Mouse (Mus musculus): Measurements from ENCODE around the gene Dao. TPM values are rescaled to one million over a fixed set of nuclear protein-coding genes. Genes with fewer than 3 reads are reported as not detected.
A peak's percentile ranks its signal among the peaks of the same experiment; 100 is the strongest.

Dao gene
- total and polyA plus RNA-seq, 2 experiments from 2014 or later = not detected

- H3K36me3 ChIP-seq (replicated peaks; ENCODE audit: control insufficient read depth, insufficient read depth, low read length) = peaks cover 11% of the 10 kb centered on the region; the same call in 1 of the 2 replicates
- 89% methylated on average over 5 of the region's 5 CpGs for WGBS
- no peak overlapping the region for H3K27ac ChIP-seq (ENCODE audit: low read depth)
- H3K9ac ChIP-seq (replicated peaks; ENCODE audit: low read depth, low read length) = no peak overlapping the region
- ATAC-seq (ENCODE audit: insufficient read depth, low read depth) (no peak), DNase-seq (ENCODE audit: low spot score) (no peak)
- peaks cover 29% of the 10 kb centered on the region for H3K4me1 ChIP-seq (ENCODE audit: control insufficient read depth, insufficient read depth)
- TF ChIP-seq CTCF (IDR thresholded peaks at IDR 0.05; ENCODE audit: low read depth) = no peak
- TF ChIP-seq EP300 (IDR thresholded peaks at IDR 0.05; ENCODE audit: low read depth) = no peak
- no peaks in the 10 kb centered on the region for H3K9me3 ChIP-seq (replicated peaks; ENCODE audit: control insufficient read depth, low read length)
- H3K27me3 ChIP-seq (ENCODE audit: control insufficient read depth, insufficient read depth, low read length) = no peaks in the 10 kb centered on the region
- no peak overlapping the region for H3K4me2 ChIP-seq (ENCODE audit: low read depth, low read length)
- no peak overlapping the region for H3K4me3 ChIP-seq (ENCODE audit: low read depth, low read length)
These were observed 12.9 kb upstream of the Dao start for GRCm38 (mm10) chr5:113990593-113990992.

DNA sequence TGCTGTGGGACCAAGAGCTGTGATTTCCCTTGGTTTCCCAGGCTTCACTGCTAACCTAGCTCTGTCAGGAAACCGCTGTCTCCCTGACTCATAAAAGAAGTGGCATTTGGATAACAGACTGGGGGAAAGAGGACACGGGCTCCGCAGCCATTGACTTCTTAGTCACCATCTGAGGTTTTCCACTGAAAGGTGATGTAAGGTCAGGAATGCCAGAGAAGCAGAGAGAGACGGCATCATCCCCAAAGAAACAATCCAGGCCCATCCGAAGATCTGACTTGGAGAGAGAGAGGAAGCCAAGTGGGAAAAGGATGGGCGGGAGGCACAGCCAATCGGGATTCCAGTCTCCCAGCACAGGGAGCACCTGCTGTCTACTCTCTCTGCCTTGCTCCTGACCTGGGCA is 12.4 kb upstream of the Dao start:
- TF ChIP-seq EP300 (IDR thresholded peaks at IDR 0.05; ENCODE audit: low read depth) (no peak), CTCF (IDR thresholded peaks at IDR 0.05; ENCODE audit: low read depth) (no peak)
- Histone ChIP-seq H3K4me2 (ENCODE audit: low read depth, low read length) (no peak overlapping the region), H3K4me1 (ENCODE audit: control insufficient read depth, insufficient read depth) (peaks cover 23% of the 10 kb centered on the region), H3K9me3 (replicated peaks; ENCODE audit: control insufficient read depth, low read length) (no peaks in the 10 kb centered on the region), H3K36me3 (replicated peaks; ENCODE audit: control insufficient read depth, insufficient read depth, low read length) (peaks cover 11% of the 10 kb centered on the region; the same call in 1 of the 2 replicates), H3K9ac (replicated peaks; ENCODE audit: low read depth, low read length) (no peak overlapping the region), H3K4me3 (ENCODE audit: low read depth, low read length) (no peak overlapping the region), H3K27ac (ENCODE audit: low read depth) (no peak overlapping the region), H3K27me3 (ENCODE audit: control insufficient read depth, insufficient read depth, low read length) (no peaks in the 10 kb centered on the region)
- WGBS = 56% methylated on average over 7 of the region's 7 CpGs
- DNase-seq (ENCODE audit: low spot score) = no peak
- no peak for ATAC-seq (ENCODE audit: insufficient read depth, low read depth)

- 17% methylated on average over 12 of the region's 12 CpGs for WGBS
- peak overlapping the region; percentile 93 for H3K27ac ChIP-seq (ENCODE audit: low read depth)
- TF ChIP-seq CTCF (IDR thresholded peaks at IDR 0.05; ENCODE audit: low read depth) (no peak), EP300 (IDR thresholded peaks at IDR 0.05; ENCODE audit: low read depth) (no peak)
- peak overlapping the region; percentile 94 for H3K4me2 ChIP-seq (ENCODE audit: low read depth, low read length)
- H3K27me3 ChIP-seq (ENCODE audit: control insufficient read depth, insufficient read depth, low read length) = no peaks in the 10 kb centered on the region
- DNase-seq (ENCODE audit: low spot score) (peak; percentile 31), ATAC-seq (ENCODE audit: insufficient read depth, low read depth) (no peak)
- peak overlapping the region; percentile 73 for H3K9ac ChIP-seq (replicated peaks; ENCODE audit: low read depth, low read length)
- peak overlapping the region; percentile 81 for H3K4me3 ChIP-seq (ENCODE audit: low read depth, low read length)
- H3K36me3 ChIP-seq (replicated peaks; ENCODE audit: control insufficient read depth, insufficient read depth, low read length) = peaks cover 11% of the 10 kb centered on the region; the same call in 1 of the 2 replicates
- H3K9me3 ChIP-seq (replicated peaks; ENCODE audit: control insufficient read depth, low read length) = no peaks in the 10 kb centered on the region
- peaks cover 16% of the 10 kb centered on the region for H3K4me1 ChIP-seq (ENCODE audit: control insufficient read depth, insufficient read depth)
These were observed 11.1 kb upstream of the Dao start for GRCm38 (mm10) chr5:113992339-113992831.

DNA sequence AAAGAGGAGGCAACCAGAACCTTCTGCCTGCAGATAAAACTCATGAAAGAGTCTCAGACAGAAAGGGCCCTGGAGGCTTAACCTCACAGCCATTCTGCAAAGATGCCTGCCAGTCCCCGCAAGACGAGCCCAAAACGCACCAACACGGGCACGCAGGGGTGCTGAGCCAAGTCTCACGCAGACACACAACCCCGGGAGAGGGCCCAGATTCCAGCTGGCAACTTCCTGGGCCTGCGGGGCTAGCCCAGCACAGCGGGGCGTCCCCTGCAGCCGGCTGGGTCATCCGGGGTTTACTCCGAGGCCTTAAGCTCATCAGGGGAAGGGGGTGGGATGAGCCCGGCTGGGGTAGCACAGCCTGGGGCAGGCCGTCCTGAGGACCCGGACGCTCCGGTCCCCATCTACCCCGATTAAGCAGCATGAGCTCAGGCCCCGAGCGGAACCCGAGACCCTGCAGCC is 10.4 kb upstream of the Dao start:
- H3K36me3 ChIP-seq (replicated peaks; ENCODE audit: control insufficient read depth, insufficient read depth, low read length) = peaks cover 11% of the 10 kb centered on the region; the same call in 1 of the 2 replicates
- H3K9ac ChIP-seq (replicated peaks; ENCODE audit: low read depth, low read length) = peak overlapping the region; percentile 73
- peak overlapping the region; percentile 93 for H3K27ac ChIP-seq (ENCODE audit: low read depth)
- DNase-seq (ENCODE audit: low spot score) (peak; percentile 10), ATAC-seq (ENCODE audit: insufficient read depth, low read depth) (peak; percentile 63)
- no peak for TF ChIP-seq CTCF (IDR thresholded peaks at IDR 0.05; ENCODE audit: low read depth)
- TF ChIP-seq EP300 (IDR thresholded peaks at IDR 0.05; ENCODE audit: low read depth) = no peak
- H3K27me3 ChIP-seq (ENCODE audit: control insufficient read depth, insufficient read depth, low read length) = no peaks in the 10 kb centered on the region
- H3K4me2 ChIP-seq (ENCODE audit: low read depth, low read length) = peak overlapping the region; percentile 94
- H3K9me3 ChIP-seq (replicated peaks; ENCODE audit: control insufficient read depth, low read length) = no peaks in the 10 kb centered on the region
- 0% methylated on average over 22 of the region's 22 CpGs for WGBS
- peak overlapping the region; percentile 81 for H3K4me3 ChIP-seq (ENCODE audit: low read depth, low read length)
- H3K4me1 ChIP-seq (ENCODE audit: control insufficient read depth, insufficient read depth) = peaks cover 16% of the 10 kb centered on the region

- Histone ChIP-seq H3K4me2 (ENCODE audit: low read depth, low read length) (peak within 1 kb of the TSS; percentile 94), H3K9ac (replicated peaks; ENCODE audit: low read depth, low read length) (peak within 1 kb of the TSS; percentile 73), H3K9me3 (replicated peaks; ENCODE audit: control insufficient read depth, low read length) (no peaks in the 10 kb centered on the region), H3K27ac (ENCODE audit: low read depth) (peak within 1 kb of the TSS; percentile 93), H3K4me3 (ENCODE audit: low read depth, low read length) (peak within 1 kb of the TSS; percentile 81), H3K4me1 (ENCODE audit: control insufficient read depth, insufficient read depth) (peaks cover 16% of the 10 kb centered on the region), H3K36me3 (replicated peaks; ENCODE audit: control insufficient read depth, insufficient read depth, low read length) (peaks cover 9% of the 10 kb centered on the region; the same call in 1 of the 2 replicates), H3K27me3 (ENCODE audit: control insufficient read depth, insufficient read depth, low read length) (no peaks in the 10 kb centered on the region)
- ATAC-seq (ENCODE audit: insufficient read depth, low read depth) = peak; percentile 89
- peak; percentile 85 for DNase-seq (ENCODE audit: low spot score)
- under 1% methylated on average over 43 of the region's 83 CpGs for WGBS
- TF ChIP-seq CTCF (IDR thresholded peaks at IDR 0.05; ENCODE audit: low read depth) (no peak), EP300 (IDR thresholded peaks at IDR 0.05; ENCODE audit: low read depth) (no peak)
These were observed 9.7 kb upstream of the Dao start, which contains the start of gene Ssh1 for GRCm38 (mm10) chr5:113993487-113994465. TSS of gene Ssh1 (minus strand) at chr5:113993894.

All from heart, postnatal 0 days (tissue).